Mouse (Mus musculus): ENCODE measurements around the gene Kpna1. TPM values are rescaled to one million over a fixed set of nuclear protein-coding genes. Genes with fewer than 3 reads are reported as not detected.
"Not testable (repeated sequence)": the region's sequence is repeated elsewhere in the genome, so short reads cannot be mapped to it uniquely, and the experiment has no call there.

Kpna1 gene
- total and polyA plus RNA-seq, 3 experiments = 18.7 to 128 (median 112) TPM

DNA sequence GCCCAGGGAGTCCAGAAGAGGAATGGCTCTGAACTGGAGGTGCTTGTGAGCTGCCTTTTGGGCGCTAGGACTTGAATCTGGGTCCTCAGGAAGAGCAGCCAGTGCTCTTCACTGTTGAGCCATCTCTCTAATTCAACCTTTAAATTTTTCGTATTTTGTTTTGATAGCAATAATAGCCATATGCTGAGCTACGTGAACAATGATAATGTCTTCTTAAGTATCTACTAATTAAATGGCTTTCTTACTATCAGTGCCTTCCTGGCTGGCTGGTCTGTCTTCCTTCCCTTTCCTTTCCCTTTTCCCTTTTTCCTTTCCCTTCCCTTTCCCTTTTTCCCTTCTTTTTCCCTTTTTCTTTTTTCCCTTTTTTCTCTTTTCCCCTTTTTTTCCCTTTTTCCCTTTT, 29.8 kb downstream of the Kpna1 start:
- no peaks in the 10 kb centered on the region; the same call in 1 of the 2 replicates for H3K36me3 ChIP-seq (ENCODE audit: control insufficient read depth, insufficient read depth, low read length)
- intact Hi-C loops (cut with DNase I) = no loop called here

GRCm38 (mm10) chr16:36016335-36016734, 37.8 kb downstream of the Kpna1 start:
- H3K9ac ChIP-seq (ENCODE audit: low read depth, low read length) = no peak overlapping the region
- H3K27ac ChIP-seq = no peak overlapping the region
- no peaks in the 10 kb centered on the region for H3K4me1 ChIP-seq (ENCODE audit: control insufficient read depth, insufficient read depth, low read length)
- no peaks in the 10 kb centered on the region; the same call in 1 of the 2 replicates for H3K36me3 ChIP-seq (ENCODE audit: control insufficient read depth, insufficient read depth, low read length)
- H3K27me3 ChIP-seq (ENCODE audit: control insufficient read depth, insufficient read depth, low read length) = no peaks in the 10 kb centered on the region
- TF ChIP-seq EP300 (IDR thresholded peaks at IDR 0.05; ENCODE audit: insufficient read depth, low read depth, low read length) (no peak), POLR2A (IDR thresholded peaks at IDR 0.05; ENCODE audit: insufficient read depth, low read depth, low read length) (no peak), CTCF (IDR thresholded peaks at IDR 0.05) (no peak)
- intact Hi-C loops (cut with DNase I) = no loop called here
- H3K4me3 ChIP-seq = no peak overlapping the region
- DNase-seq = no peak
- no peaks in the 10 kb centered on the region for H3K79me2 ChIP-seq (replicated peaks; ENCODE audit: control insufficient read depth, insufficient read depth, low read length)
- whole genome bisulfite sequencing = 98% methylated on average over 1 of the region's 1 CpGs

More for the DNA sequence above, 29.8 kb downstream of the Kpna1 start:
- H3K9ac ChIP-seq (ENCODE audit: low read depth, low read length) = no peak overlapping the region
- TF ChIP-seq POLR2A (IDR thresholded peaks at IDR 0.05; ENCODE audit: insufficient read depth, low read depth, low read length) = no peak
- TF ChIP-seq CTCF (IDR thresholded peaks at IDR 0.05) = no peak
- no peak for TF ChIP-seq EP300 (IDR thresholded peaks at IDR 0.05; ENCODE audit: insufficient read depth, low read depth, low read length)
- H3K79me2 ChIP-seq (replicated peaks; ENCODE audit: control insufficient read depth, insufficient read depth, low read length) = no peaks in the 10 kb centered on the region
- DNase-seq = no peak
- no peaks in the 10 kb centered on the region for H3K4me1 ChIP-seq (ENCODE audit: control insufficient read depth, insufficient read depth, low read length)
- no peak overlapping the region for H3K4me3 ChIP-seq
- H3K27ac ChIP-seq = no peak overlapping the region
- no peaks in the 10 kb centered on the region for H3K27me3 ChIP-seq (ENCODE audit: control insufficient read depth, insufficient read depth, low read length)
- WGBS = 87% methylated on average over 3 of the region's 3 CpGs

GRCm38 (mm10) chr16:36028120-36028519, 49.6 kb downstream of the Kpna1 start:
- H3K36me3 ChIP-seq (ENCODE audit: control insufficient read depth, insufficient read depth, low read length); DNase-seq; H3K9ac ChIP-seq (ENCODE audit: low read depth, low read length); intact Hi-C loops (cut with DNase I); H3K4me3 ChIP-seq; H3K27me3 ChIP-seq (ENCODE audit: control insufficient read depth, insufficient read depth, low read length); H3K27ac ChIP-seq; H3K79me2 ChIP-seq (replicated peaks; ENCODE audit: control insufficient read depth, insufficient read depth, low read length); H3K4me1 ChIP-seq (ENCODE audit: control insufficient read depth, insufficient read depth, low read length): not testable (repeated sequence)
- 90% methylated on average over 1 of the region's 2 CpGs for WGBS

DNA sequence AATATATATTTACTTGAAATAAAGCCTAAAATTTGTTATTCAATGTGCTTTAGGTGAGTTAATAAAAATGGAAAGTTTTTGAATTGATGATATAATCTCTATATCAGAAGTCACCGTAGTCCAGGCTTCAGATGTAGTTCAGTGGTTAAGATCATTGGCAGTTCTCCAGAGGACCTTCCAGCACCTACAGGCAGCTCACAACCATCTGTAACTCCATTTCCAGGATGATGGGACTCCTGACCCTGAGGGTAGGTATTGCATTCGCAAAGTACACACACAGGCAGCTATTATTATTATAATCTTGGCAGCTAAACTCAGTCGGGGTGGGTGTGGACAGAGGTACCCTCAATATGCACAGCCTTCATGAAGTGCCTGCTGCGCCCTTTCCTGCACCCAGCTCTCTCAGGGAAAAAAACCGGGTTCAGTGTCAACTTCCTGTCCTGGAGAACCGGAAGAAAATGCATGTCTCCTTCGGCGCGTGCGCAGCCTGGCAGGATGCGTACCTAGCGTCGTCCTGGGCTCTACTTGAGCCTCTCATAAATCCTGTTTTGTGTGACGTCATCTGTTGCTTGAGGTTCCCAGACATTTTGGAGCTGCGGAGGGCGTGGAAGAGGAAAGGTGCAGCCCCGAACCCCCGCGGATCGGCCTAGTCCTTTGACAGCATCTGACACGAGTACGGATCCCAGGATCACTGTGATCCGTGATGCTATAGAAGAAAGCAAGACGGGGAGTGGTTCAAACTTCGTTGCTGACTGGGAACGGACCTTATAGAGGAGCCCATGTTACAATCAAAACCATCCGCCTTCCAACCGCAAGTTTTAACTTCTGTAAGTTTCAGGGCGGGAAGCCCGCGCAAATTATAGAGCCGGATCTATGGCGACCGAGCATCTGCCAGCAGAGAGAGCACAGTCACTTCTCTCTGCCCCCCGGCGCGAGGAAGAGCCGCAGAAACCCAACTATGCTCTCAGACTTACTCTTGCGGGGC, 62.4 kb downstream of the Kpna1 start, which contains the start of gene Wdr5b:
Gene Wdr5b, plus strand, starts transcription at position 551 of the 985 bp plus-strand sequence.
- intact Hi-C loops (cut with DNase I) = loop anchor here (2.0 to 10.0 kb wide), 2 partner anchors 58 to 166 kb away; partner anchors contain the start of gene Parp14
- H3K4me3 ChIP-seq = peak within 1 kb of the TSS; percentile 70
- H3K79me2 ChIP-seq (replicated peaks; ENCODE audit: control insufficient read depth, insufficient read depth, low read length) = no peaks in the 10 kb centered on the region
- under 1% methylated on average over 39 of the region's 39 CpGs for WGBS
- TF ChIP-seq EP300 (IDR thresholded peaks at IDR 0.05; ENCODE audit: insufficient read depth, low read depth, low read length) (peak; percentile 69), POLR2A (IDR thresholded peaks at IDR 0.05; ENCODE audit: insufficient read depth, low read depth, low read length) (peak; percentile 88), CTCF (IDR thresholded peaks at IDR 0.05) (no peak)
- H3K9ac ChIP-seq (ENCODE audit: low read depth, low read length) = peak within 1 kb of the TSS; percentile 69
- H3K27ac ChIP-seq = peak within 1 kb of the TSS; percentile 80
- peak; percentile 87 to 93 for DNase-seq
- H3K4me1 ChIP-seq (ENCODE audit: control insufficient read depth, insufficient read depth, low read length) = peaks cover 6% of the 10 kb centered on the region
- peaks cover 13% of the 10 kb centered on the region for H3K36me3 ChIP-seq (ENCODE audit: control insufficient read depth, insufficient read depth, low read length)
- no peaks in the 10 kb centered on the region for H3K27me3 ChIP-seq (ENCODE audit: control insufficient read depth, insufficient read depth, low read length)

- TF ChIP-seq POLR2A (IDR thresholded peaks at IDR 0.05; ENCODE audit: insufficient read depth, low read depth, low read length) (no peak), CTCF (IDR thresholded peaks at IDR 0.05) (no peak), EP300 (IDR thresholded peaks at IDR 0.05; ENCODE audit: insufficient read depth, low read depth, low read length) (no peak)
- no peak for DNase-seq
- Histone ChIP-seq H3K36me3 (ENCODE audit: control insufficient read depth, insufficient read depth, low read length) (peaks cover 13% of the 10 kb centered on the region), H3K4me1 (ENCODE audit: control insufficient read depth, insufficient read depth, low read length) (peaks cover 6% of the 10 kb centered on the region), H3K27me3 (ENCODE audit: control insufficient read depth, insufficient read depth, low read length) (no peaks in the 10 kb centered on the region), H3K9ac (ENCODE audit: low read depth, low read length) (peak overlapping the region; percentile 69), H3K79me2 (replicated peaks; ENCODE audit: control insufficient read depth, insufficient read depth, low read length) (no peaks in the 10 kb centered on the region), H3K27ac (peak overlapping the region; percentile 80), H3K4me3 (peak overlapping the region; percentile 70)
- intact Hi-C loops (cut with DNase I) = loop anchor here (2.0 to 10.0 kb wide), 3 partner anchors 29 to 167 kb away; partner anchors contain the start of genes Ccdc58, Fam162a and Parp14
- WGBS = 17% methylated on average over 11 of the region's 11 CpGs
Observed at GRCm38 (mm10) chr16:36041625-36042020, 63.1 kb downstream of the Kpna1 start.

DNA sequence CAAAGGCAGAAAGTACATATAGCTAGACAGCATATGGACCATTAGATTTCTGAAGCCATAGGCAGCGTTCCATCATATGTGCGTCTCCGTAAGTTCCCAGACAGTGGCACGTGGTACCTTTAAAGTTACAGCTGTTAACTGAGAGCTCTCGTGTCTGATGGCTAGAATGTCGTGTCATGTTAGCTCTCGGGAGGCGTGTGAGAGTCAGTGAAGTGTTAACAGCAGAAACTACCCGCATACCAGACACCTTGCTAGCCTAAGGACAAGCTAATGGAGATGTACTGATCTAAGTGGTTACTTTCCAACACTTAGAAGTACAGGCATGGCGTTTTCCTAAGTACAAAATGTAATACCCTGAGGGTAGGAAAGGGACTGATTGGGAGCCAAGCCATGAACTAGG, 64.5 kb downstream of the Kpna1 start:
- H3K27me3 ChIP-seq (ENCODE audit: control insufficient read depth, insufficient read depth, low read length) = no peaks in the 10 kb centered on the region
- intact Hi-C loops (cut with DNase I) = loop anchor here (2.0 to 10.0 kb wide), 2 partner anchors 28 to 168 kb away; partner anchors contain the start of genes Ccdc58, Fam162a and Parp14
- H3K79me2 ChIP-seq (replicated peaks; ENCODE audit: control insufficient read depth, insufficient read depth, low read length) = no peaks in the 10 kb centered on the region
- DNase-seq = no peak
- H3K4me3 ChIP-seq = no peak overlapping the region
- no peak for TF ChIP-seq EP300 (IDR thresholded peaks at IDR 0.05; ENCODE audit: insufficient read depth, low read depth, low read length)
- TF ChIP-seq POLR2A (IDR thresholded peaks at IDR 0.05; ENCODE audit: insufficient read depth, low read depth, low read length) = no peak; the same call in 1 of the 2 replicates
- TF ChIP-seq CTCF (IDR thresholded peaks at IDR 0.05) = no peak
- H3K9ac ChIP-seq (ENCODE audit: low read depth, low read length) = no peak overlapping the region
- peaks cover 6% of the 10 kb centered on the region for H3K4me1 ChIP-seq (ENCODE audit: control insufficient read depth, insufficient read depth, low read length)
- H3K36me3 ChIP-seq (ENCODE audit: control insufficient read depth, insufficient read depth, low read length) = peaks cover 13% of the 10 kb centered on the region
- H3K27ac ChIP-seq = no peak overlapping the region
- WGBS = 73% methylated on average over 10 of the region's 10 CpGs
